Mouse (Mus musculus): ENCODE results near the gene Cdcp1. TPM values are rescaled to one million over a fixed set of nuclear protein-coding genes. Genes with fewer than 3 reads are reported as not detected.
A peak's percentile ranks its signal among the peaks of the same experiment; 100 is the strongest.

Gene Cdcp1
- polyA plus RNA-seq, 1 experiment from 2014 or later = 6.9 TPM

GRCm38 (mm10) chr9:123238256-123239045 is 22.6 kb upstream of the Cdcp1 start:
- Histone ChIP-seq H3K27ac (ENCODE audit: low read depth, low read length) (peak overlapping the region; percentile 41), H3K27me3 (replicated peaks; ENCODE audit: control insufficient read depth, insufficient read depth, low read length) (no peaks in the 10 kb centered on the region), H3K4me2 (replicated peaks; ENCODE audit: low read depth) (peak overlapping the region; percentile 37; the same call in 1 of the 2 replicates), H3K4me1 (replicated peaks; ENCODE audit: control insufficient read depth, insufficient read depth, low read length) (0 out of 2 replicates have a peak, but pooled peaks cover 5% of the 10 kb centered on the region), H3K36me3 (ENCODE audit: control insufficient read depth, insufficient read depth) (no peaks in the 10 kb centered on the region), H3K9ac (ENCODE audit: low read depth, low read length) (no peak overlapping the region), H3K4me3 (ENCODE audit: low read depth, low read length) (no peak overlapping the region), H3K9me3 (ENCODE audit: control insufficient read depth) (no peaks in the 10 kb centered on the region)
- no peak for ATAC-seq
- 50% methylated on average over 4 of the region's 4 CpGs for WGBS
- no peak for TF ChIP-seq CTCF (IDR thresholded peaks at IDR 0.05; ENCODE audit: low read depth)

DNA sequence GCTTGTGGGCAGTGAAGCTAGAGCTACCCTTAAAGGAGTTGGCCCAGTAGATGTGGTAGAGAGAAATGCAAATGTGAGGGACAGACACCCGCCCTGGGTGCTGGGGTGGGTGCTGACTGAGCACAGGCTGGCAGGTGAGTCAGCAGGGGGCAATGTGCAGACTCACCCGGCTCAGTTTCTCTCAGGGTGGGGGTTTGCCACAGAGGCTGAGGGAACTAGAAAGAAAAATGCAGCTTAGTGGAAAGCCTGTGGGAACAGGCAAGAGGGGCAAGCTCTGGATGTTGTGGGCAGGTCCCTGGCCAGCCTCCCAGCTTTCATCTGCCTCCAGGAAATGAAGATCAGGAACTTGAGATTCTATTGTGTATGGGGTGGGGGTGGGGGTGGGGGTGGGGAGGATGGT is 21.9 kb upstream of the Cdcp1 start:
- H3K4me2 ChIP-seq (replicated peaks; ENCODE audit: low read depth) = no peak overlapping the region
- no peaks in the 10 kb centered on the region for H3K27me3 ChIP-seq (replicated peaks; ENCODE audit: control insufficient read depth, insufficient read depth, low read length)
- H3K4me1 ChIP-seq (replicated peaks; ENCODE audit: control insufficient read depth, insufficient read depth, low read length) = 0 out of 2 replicates have a peak, but pooled peaks cover 5% of the 10 kb centered on the region
- H3K36me3 ChIP-seq (ENCODE audit: control insufficient read depth, insufficient read depth) = no peaks in the 10 kb centered on the region
- H3K9me3 ChIP-seq (ENCODE audit: control insufficient read depth) = no peaks in the 10 kb centered on the region
- no peak overlapping the region for H3K27ac ChIP-seq (ENCODE audit: low read depth, low read length)
- H3K9ac ChIP-seq (ENCODE audit: low read depth, low read length) = no peak overlapping the region
- 31% methylated on average over 2 of the region's 2 CpGs for WGBS
- peak; percentile 49 for ATAC-seq
- TF ChIP-seq CTCF (IDR thresholded peaks at IDR 0.05; ENCODE audit: low read depth) = peak; percentile 10; the same call in 1 of the 2 replicates
- no peak overlapping the region for H3K4me3 ChIP-seq (ENCODE audit: low read depth, low read length)

DNA sequence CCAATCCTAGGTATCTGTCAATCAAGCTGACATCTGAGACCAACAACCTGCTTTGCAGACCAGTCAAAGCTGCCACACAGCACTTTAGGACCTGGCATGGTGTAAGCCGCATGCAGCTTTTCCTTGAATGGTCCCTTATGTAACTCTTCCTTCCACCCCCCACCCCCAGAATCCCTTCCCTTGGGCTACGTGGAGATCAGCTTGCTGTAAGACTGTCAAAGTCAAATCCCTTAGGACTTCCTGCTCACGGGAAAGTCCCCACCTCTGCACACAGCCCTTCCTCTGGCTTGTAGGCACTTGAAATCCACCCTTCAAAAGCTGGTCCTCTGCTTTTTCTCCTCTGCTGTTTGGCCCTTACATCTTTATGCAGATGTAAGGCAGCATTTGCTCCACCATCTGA is 19.8 kb upstream of the Cdcp1 start:
- Histone ChIP-seq H3K36me3 (ENCODE audit: control insufficient read depth, insufficient read depth) (no peaks in the 10 kb centered on the region), H3K27ac (ENCODE audit: low read depth, low read length) (no peak overlapping the region), H3K27me3 (replicated peaks; ENCODE audit: control insufficient read depth, insufficient read depth, low read length) (no peaks in the 10 kb centered on the region), H3K9ac (ENCODE audit: low read depth, low read length) (no peak overlapping the region), H3K9me3 (ENCODE audit: control insufficient read depth) (no peaks in the 10 kb centered on the region), H3K4me3 (ENCODE audit: low read depth, low read length) (no peak overlapping the region), H3K4me1 (replicated peaks; ENCODE audit: control insufficient read depth, insufficient read depth, low read length) (0 out of 2 replicates have a peak, but pooled peaks cover 5% of the 10 kb centered on the region), H3K4me2 (replicated peaks; ENCODE audit: low read depth) (no peak overlapping the region)
- TF ChIP-seq CTCF (IDR thresholded peaks at IDR 0.05; ENCODE audit: low read depth) = no peak
- WGBS = 42% methylated on average over 3 of the region's 3 CpGs
- ATAC-seq = no peak

- TF ChIP-seq CTCF (IDR thresholded peaks at IDR 0.05; ENCODE audit: low read depth) = no peak
- no peak for ATAC-seq
- Histone ChIP-seq H3K27ac (ENCODE audit: low read depth, low read length) (no peak overlapping the region), H3K9me3 (ENCODE audit: control insufficient read depth) (no peaks in the 10 kb centered on the region), H3K27me3 (replicated peaks; ENCODE audit: control insufficient read depth, insufficient read depth, low read length) (no peaks in the 10 kb centered on the region), H3K4me2 (replicated peaks; ENCODE audit: low read depth) (no peak overlapping the region), H3K9ac (ENCODE audit: low read depth, low read length) (no peak overlapping the region), H3K4me1 (replicated peaks; ENCODE audit: control insufficient read depth, insufficient read depth, low read length) (no peaks in the 10 kb centered on the region), H3K4me3 (ENCODE audit: low read depth, low read length) (no peak overlapping the region), H3K36me3 (ENCODE audit: control insufficient read depth, insufficient read depth) (no peaks in the 10 kb centered on the region)
- 63% methylated on average over 4 of the region's 4 CpGs for WGBS
Observed at GRCm38 (mm10) chr9:123229826-123230225, 14.0 kb upstream of the Cdcp1 start.

DNA sequence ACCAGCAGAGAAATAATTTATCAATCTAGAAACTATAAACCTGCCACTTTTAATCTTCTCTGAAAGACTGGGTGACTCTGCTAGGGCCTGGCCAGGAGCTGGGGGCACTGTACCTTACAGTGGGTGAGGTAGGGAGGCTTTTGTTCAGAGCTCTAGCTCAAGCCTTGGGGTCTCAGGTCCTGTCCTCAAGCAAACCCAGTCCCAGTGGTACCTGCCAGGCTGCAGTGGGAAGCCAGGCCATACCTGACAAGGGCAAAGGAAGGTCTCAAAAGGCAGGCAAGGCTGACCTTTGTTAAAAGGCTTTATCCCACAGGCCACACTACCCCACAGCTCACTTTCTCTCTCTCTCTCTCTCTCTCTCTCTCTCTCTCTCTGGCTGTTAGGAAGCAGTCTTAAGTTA is 12.8 kb upstream of the Cdcp1 start:
- no peak overlapping the region for H3K4me2 ChIP-seq (replicated peaks; ENCODE audit: low read depth)
- no peak for ATAC-seq
- H3K36me3 ChIP-seq (ENCODE audit: control insufficient read depth, insufficient read depth) = no peaks in the 10 kb centered on the region

GRCm38 (mm10) chr9:123227106-123227750 is 11.4 kb upstream of the Cdcp1 start:
- no peak for TF ChIP-seq CTCF (IDR thresholded peaks at IDR 0.05; ENCODE audit: low read depth)
- ATAC-seq = no peak

More for the DNA sequence above, 12.8 kb upstream of the Cdcp1 start:
- H3K9me3 ChIP-seq (ENCODE audit: control insufficient read depth) = no peaks in the 10 kb centered on the region
- H3K9ac ChIP-seq (ENCODE audit: low read depth, low read length) = no peak overlapping the region
- H3K4me1 ChIP-seq (replicated peaks; ENCODE audit: control insufficient read depth, insufficient read depth, low read length) = no peaks in the 10 kb centered on the region
- H3K27me3 ChIP-seq (replicated peaks; ENCODE audit: control insufficient read depth, insufficient read depth, low read length) = no peaks in the 10 kb centered on the region
- H3K4me3 ChIP-seq (ENCODE audit: low read depth, low read length) = no peak overlapping the region
- H3K27ac ChIP-seq (ENCODE audit: low read depth, low read length) = no peak overlapping the region
- no peak for TF ChIP-seq CTCF (IDR thresholded peaks at IDR 0.05; ENCODE audit: low read depth)

More at GRCm38 (mm10) chr9:123227106-123227750, 11.4 kb upstream of the Cdcp1 start:
- no peaks in the 10 kb centered on the region for H3K27me3 ChIP-seq (replicated peaks; ENCODE audit: control insufficient read depth, insufficient read depth, low read length)
- H3K9ac ChIP-seq (ENCODE audit: low read depth, low read length) = no peak overlapping the region
- H3K9me3 ChIP-seq (ENCODE audit: control insufficient read depth) = no peaks in the 10 kb centered on the region
- no peak overlapping the region for H3K27ac ChIP-seq (ENCODE audit: low read depth, low read length)
- no peak overlapping the region for H3K4me2 ChIP-seq (replicated peaks; ENCODE audit: low read depth)
- 70% methylated on average over 3 of the region's 3 CpGs for WGBS
- no peak overlapping the region for H3K4me3 ChIP-seq (ENCODE audit: low read depth, low read length)
- H3K4me1 ChIP-seq (replicated peaks; ENCODE audit: control insufficient read depth, insufficient read depth, low read length) = no peaks in the 10 kb centered on the region
- H3K36me3 ChIP-seq (ENCODE audit: control insufficient read depth, insufficient read depth) = no peaks in the 10 kb centered on the region
